Mouse (Mus musculus): ENCODE measurements around the gene Thrb. TPM values are rescaled to one million over a fixed set of nuclear protein-coding genes. Genes with fewer than 3 reads are reported as not detected.

Thrb gene
- polyA plus RNA-seq, 1 experiment from 2014 or later = 3.0 TPM

- Histone ChIP-seq H3K4me1 (ENCODE audit: control insufficient read depth, insufficient read depth, low read depth, low read length) (no peaks in the 10 kb centered on the region), H3K9me3 (ENCODE audit: control insufficient read depth, low read length) (no peaks in the 10 kb centered on the region), H3K27ac (ENCODE audit: low read depth, low read length) (no peak overlapping the region), H3K36me3 (ENCODE audit: control insufficient read depth, insufficient read depth, low read length) (no peaks in the 10 kb centered on the region), H3K4me2 (ENCODE audit: low read length) (no peak overlapping the region), H3K27me3 (replicated peaks; ENCODE audit: control insufficient read depth, insufficient read depth, low read length) (no peaks in the 10 kb centered on the region), H3K9ac (ENCODE audit: low read depth, low read length) (no peak overlapping the region), H3K4me3 (ENCODE audit: low read length) (no peak overlapping the region)
- WGBS = 96% methylated on average over 1 of the region's 1 CpGs
- ATAC-seq = peak; percentile 63; the same call in 1 of the 2 replicates
Measured at GRCm38 (mm10) chr14:17836766-17837165, 176.7 kb downstream of the Thrb start.

GRCm38 (mm10) chr14:17845003-17845697 lies 185.1 kb downstream of the Thrb start:
- Histone ChIP-seq H3K27ac (ENCODE audit: low read depth, low read length) (no peak overlapping the region), H3K4me1 (ENCODE audit: control insufficient read depth, insufficient read depth, low read depth, low read length) (no peaks in the 10 kb centered on the region), H3K9me3 (ENCODE audit: control insufficient read depth, low read length) (no peaks in the 10 kb centered on the region), H3K4me2 (ENCODE audit: low read length) (no peak overlapping the region), H3K36me3 (ENCODE audit: control insufficient read depth, insufficient read depth, low read length) (no peaks in the 10 kb centered on the region), H3K9ac (ENCODE audit: low read depth, low read length) (no peak overlapping the region), H3K27me3 (replicated peaks; ENCODE audit: control insufficient read depth, insufficient read depth, low read length) (no peaks in the 10 kb centered on the region), H3K4me3 (ENCODE audit: low read length) (no peak overlapping the region)
- ATAC-seq = no peak
- 92% methylated on average over 5 of the region's 5 CpGs for WGBS

- Histone ChIP-seq H3K4me3 (ENCODE audit: low read length) (no peak overlapping the region), H3K4me1 (ENCODE audit: control insufficient read depth, insufficient read depth, low read depth, low read length) (no peaks in the 10 kb centered on the region), H3K9me3 (ENCODE audit: control insufficient read depth, low read length) (no peaks in the 10 kb centered on the region), H3K36me3 (ENCODE audit: control insufficient read depth, insufficient read depth, low read length) (no peaks in the 10 kb centered on the region), H3K27me3 (replicated peaks; ENCODE audit: control insufficient read depth, insufficient read depth, low read length) (no peaks in the 10 kb centered on the region), H3K27ac (ENCODE audit: low read depth, low read length) (no peak overlapping the region), H3K4me2 (ENCODE audit: low read length) (no peak overlapping the region), H3K9ac (ENCODE audit: low read depth, low read length) (no peak overlapping the region)
- ATAC-seq = no peak
- 81% methylated on average over 6 of the region's 6 CpGs for WGBS
Measured at GRCm38 (mm10) chr14:17845871-17846270, 185.8 kb downstream of the Thrb start.

DNA sequence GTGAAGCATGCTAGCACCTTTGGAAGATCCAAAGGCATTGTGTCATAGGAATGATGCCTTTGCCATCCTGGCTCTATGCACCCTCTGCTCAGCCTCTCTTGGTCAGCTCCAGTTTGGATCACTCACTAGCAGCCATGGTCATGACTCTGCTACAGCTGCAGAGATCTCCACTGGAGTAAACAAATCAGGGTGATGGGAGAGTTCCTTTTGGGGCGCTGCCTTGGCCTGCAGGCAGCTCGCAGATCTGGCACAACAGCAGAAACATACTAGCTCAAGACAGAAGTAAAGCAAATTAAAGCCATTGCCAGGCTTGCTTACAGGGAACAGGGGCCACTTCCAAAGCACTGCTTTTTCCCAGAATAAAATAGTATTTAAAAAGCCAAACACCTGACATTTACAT lies 186.6 kb downstream of the Thrb start:
- no peak for ATAC-seq
- Histone ChIP-seq H3K4me3 (ENCODE audit: low read length) (no peak overlapping the region), H3K9ac (ENCODE audit: low read depth, low read length) (no peak overlapping the region), H3K4me1 (ENCODE audit: control insufficient read depth, insufficient read depth, low read depth, low read length) (no peaks in the 10 kb centered on the region), H3K9me3 (ENCODE audit: control insufficient read depth, low read length) (no peaks in the 10 kb centered on the region), H3K27me3 (replicated peaks; ENCODE audit: control insufficient read depth, insufficient read depth, low read length) (no peaks in the 10 kb centered on the region), H3K27ac (ENCODE audit: low read depth, low read length) (no peak overlapping the region), H3K4me2 (ENCODE audit: low read length) (no peak overlapping the region), H3K36me3 (ENCODE audit: control insufficient read depth, insufficient read depth, low read length) (no peaks in the 10 kb centered on the region)
- 93% methylated on average over 2 of the region's 2 CpGs for WGBS

- no peak overlapping the region for H3K4me2 ChIP-seq (ENCODE audit: low read length)
- WGBS = 71% methylated on average over 8 of the region's 8 CpGs
- H3K27ac ChIP-seq (ENCODE audit: low read depth, low read length) = no peak overlapping the region
- H3K36me3 ChIP-seq (ENCODE audit: control insufficient read depth, insufficient read depth, low read length) = no peaks in the 10 kb centered on the region
- H3K4me1 ChIP-seq (ENCODE audit: control insufficient read depth, insufficient read depth, low read depth, low read length) = no peaks in the 10 kb centered on the region
- no peaks in the 10 kb centered on the region for H3K27me3 ChIP-seq (replicated peaks; ENCODE audit: control insufficient read depth, insufficient read depth, low read length)
- no peak for ATAC-seq
- no peak overlapping the region for H3K4me3 ChIP-seq (ENCODE audit: low read length)
- no peaks in the 10 kb centered on the region for H3K9me3 ChIP-seq (ENCODE audit: control insufficient read depth, low read length)
- no peak overlapping the region for H3K9ac ChIP-seq (ENCODE audit: low read depth, low read length)
Measured at GRCm38 (mm10) chr14:17847211-17847610, 187.2 kb downstream of the Thrb start.

- Histone ChIP-seq H3K36me3 (ENCODE audit: control insufficient read depth, insufficient read depth, low read length) (no peaks in the 10 kb centered on the region), H3K9me3 (ENCODE audit: control insufficient read depth, low read length) (no peaks in the 10 kb centered on the region), H3K27ac (ENCODE audit: low read depth, low read length) (no peak overlapping the region), H3K9ac (ENCODE audit: low read depth, low read length) (no peak overlapping the region), H3K4me1 (ENCODE audit: control insufficient read depth, insufficient read depth, low read depth, low read length) (no peaks in the 10 kb centered on the region), H3K27me3 (replicated peaks; ENCODE audit: control insufficient read depth, insufficient read depth, low read length) (no peaks in the 10 kb centered on the region), H3K4me2 (ENCODE audit: low read length) (no peak overlapping the region), H3K4me3 (ENCODE audit: low read length) (no peak overlapping the region)
- 57% methylated on average over 4 of the region's 4 CpGs for WGBS
- ATAC-seq = no peak
Measured at GRCm38 (mm10) chr14:17850355-17850754, 190.3 kb downstream of the Thrb start.

- Histone ChIP-seq H3K4me3 (ENCODE audit: low read length) (no peak overlapping the region), H3K36me3 (ENCODE audit: control insufficient read depth, insufficient read depth, low read length) (no peaks in the 10 kb centered on the region), H3K27me3 (replicated peaks; ENCODE audit: control insufficient read depth, insufficient read depth, low read length) (no peaks in the 10 kb centered on the region), H3K27ac (ENCODE audit: low read depth, low read length) (no peak overlapping the region), H3K9me3 (ENCODE audit: control insufficient read depth, low read length) (no peaks in the 10 kb centered on the region), H3K4me1 (ENCODE audit: control insufficient read depth, insufficient read depth, low read depth, low read length) (no peaks in the 10 kb centered on the region), H3K9ac (ENCODE audit: low read depth, low read length) (no peak overlapping the region), H3K4me2 (ENCODE audit: low read length) (no peak overlapping the region)
- ATAC-seq = no peak
- 82% methylated on average over 2 of the region's 2 CpGs for WGBS
Measured at GRCm38 (mm10) chr14:17852236-17852635, 192.2 kb downstream of the Thrb start.

- Histone ChIP-seq H3K27me3 (replicated peaks; ENCODE audit: control insufficient read depth, insufficient read depth, low read length) (no peaks in the 10 kb centered on the region), H3K9ac (ENCODE audit: low read depth, low read length) (no peak overlapping the region), H3K4me3 (ENCODE audit: low read length) (no peak overlapping the region), H3K27ac (ENCODE audit: low read depth, low read length) (no peak overlapping the region), H3K9me3 (ENCODE audit: control insufficient read depth, low read length) (no peaks in the 10 kb centered on the region), H3K36me3 (ENCODE audit: control insufficient read depth, insufficient read depth, low read length) (no peaks in the 10 kb centered on the region), H3K4me1 (ENCODE audit: control insufficient read depth, insufficient read depth, low read depth, low read length) (no peaks in the 10 kb centered on the region), H3K4me2 (ENCODE audit: low read length) (no peak overlapping the region)
- WGBS = 66% methylated on average over 5 of the region's 5 CpGs
- no peak for ATAC-seq
Measured at GRCm38 (mm10) chr14:17859790-17860385, 199.8 kb downstream of the Thrb start.

GRCm38 (mm10) chr14:17862651-17863050 lies 202.6 kb downstream of the Thrb start:
- 93% methylated on average over 3 of the region's 3 CpGs for WGBS
- H3K27ac ChIP-seq (ENCODE audit: low read depth, low read length) = no peak overlapping the region
- ATAC-seq = no peak

More at GRCm38 (mm10) chr14:17862651-17863050, 202.6 kb downstream of the Thrb start:
- Histone ChIP-seq H3K4me3 (ENCODE audit: low read length) (no peak overlapping the region), H3K9me3 (ENCODE audit: control insufficient read depth, low read length) (no peaks in the 10 kb centered on the region), H3K4me2 (ENCODE audit: low read length) (no peak overlapping the region), H3K4me1 (ENCODE audit: control insufficient read depth, insufficient read depth, low read depth, low read length) (no peaks in the 10 kb centered on the region), H3K9ac (ENCODE audit: low read depth, low read length) (no peak overlapping the region), H3K27me3 (replicated peaks; ENCODE audit: control insufficient read depth, insufficient read depth, low read length) (no peaks in the 10 kb centered on the region), H3K36me3 (ENCODE audit: control insufficient read depth, insufficient read depth, low read length) (no peaks in the 10 kb centered on the region)
